11 mouse cellular contexts compared by ENCODE assay signal in the genomic region with DNA sequence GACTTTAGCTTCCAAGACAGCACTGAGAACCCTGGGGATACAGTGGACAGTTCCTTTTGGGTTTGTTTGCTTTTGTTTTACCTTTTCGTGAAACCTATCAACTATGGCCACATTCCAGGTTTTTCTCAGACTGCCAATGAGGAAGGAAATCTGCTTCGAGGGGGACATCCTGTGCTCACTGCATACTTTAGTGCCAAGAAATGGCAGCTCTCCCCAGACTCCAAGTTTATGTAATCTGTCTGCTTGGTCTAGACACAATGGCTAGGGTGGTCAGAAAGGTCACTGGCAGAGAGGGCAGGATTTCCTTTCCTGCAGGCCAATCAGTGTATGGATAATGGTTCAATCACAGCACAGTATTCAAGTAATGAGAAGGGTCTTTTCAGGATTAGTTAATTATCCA. TPM values are rescaled to one million over a fixed set of nuclear protein-coding genes. Genes with fewer than 3 reads are reported as not detected.
DNase-seq lines count a peak whose midpoint lies in the region; ATAC-seq lines count a peak whose summit lies in the region.
"Had no signal": no experiment of that assay in that cellular context is flagged by ENCODE, and none has a peak within 500 bp of the region (broad histone marks: within the 10 kb centered on the region; RNA-seq: fewer than 3 reads in every experiment).

No protein-coding gene starts in this region.

- no peaks in the 10 kb centered on the region for H3K36me3 ChIP-seq in embryonic facial prominence, embryonic 14.5 days (ENCODE audit: control insufficient read depth, insufficient read depth, low read length)
- no peaks in the 10 kb centered on the region for H3K36me3 ChIP-seq in lung, embryonic 16.5 days (ENCODE audit: control insufficient read depth, insufficient read depth, low read length)
- H3K36me3 ChIP-seq: midbrain, embryonic 13.5 days had no signal

- no peak overlapping the region for H3K4me3 ChIP-seq in embryonic facial prominence, embryonic 14.5 days (ENCODE audit: low read depth, low read length)
- H3K4me3 ChIP-seq in lung, embryonic 16.5 days (ENCODE audit: low read length), result no peak overlapping the region
- H3K4me3 ChIP-seq: midbrain, embryonic 13.5 days had no signal

- intact Hi-C loops in heart, postnatal 10 days (cut with DNase I), result loop anchor here (5.0 kb wide), 1 partner anchor 185 kb away; no protein-coding TSS in a partner anchor

- H3K9ac ChIP-seq in embryonic facial prominence, embryonic 14.5 days (ENCODE audit: low read depth, low read length), result no peak overlapping the region
- no peak overlapping the region for H3K9ac ChIP-seq in lung, embryonic 16.5 days (ENCODE audit: low read length)
- H3K9ac ChIP-seq: liver, embryonic 14.5 days; midbrain, embryonic 13.5 days had no signal

- no peak overlapping the region for H3K27ac ChIP-seq in embryonic facial prominence, embryonic 14.5 days (replicated peaks; ENCODE audit: low read depth, low read length)
- H3K27ac ChIP-seq in lung, embryonic 16.5 days (ENCODE audit: low read length), result peak overlapping the region; percentile 72
- H3K27ac ChIP-seq: liver, embryonic 14.5 days; midbrain, embryonic 13.5 days had no signal

- WGBS in embryonic facial prominence, embryonic 14.5 days, result 71% methylated on average over 2 of the region's 2 CpGs
- WGBS in lung, embryonic 16.5 days, result 39% methylated on average over 2 of the region's 2 CpGs

- DNase-seq in embryo, embryonic 11 days, result peak; percentile 11
- DNase-seq in embryo, embryonic 10.5 days (ENCODE audit: low spot score), result no peak
- peak; percentile 27 for DNase-seq in embryonic facial prominence, embryonic 14.5 days (ENCODE audit: low spot score)
- peak; percentile 43 to 49 for DNase-seq in heart, postnatal 10 days
- DNase-seq in urinary bladder, postnatal 25 days (ENCODE audit: low spot score), result no peak
- no peak for DNase-seq in cerebellum, adult 11 months
- DNase-seq in natural killer cell, adult 2 months (ENCODE audit: low spot score in 2 of 2), result no peak
- DNase-seq: cerebellum, adult 8-10 months had no signal

- no peak for ATAC-seq in embryonic facial prominence, embryonic 14.5 days (ENCODE audit: low read depth)
- peak; percentile 44; the same call in 1 of the 2 replicates for ATAC-seq in lung, embryonic 16.5 days (ENCODE audit: low read depth)
- ATAC-seq: midbrain, embryonic 13.5 days had no signal

- H3K9me3 ChIP-seq in embryonic facial prominence, embryonic 14.5 days (ENCODE audit: control insufficient read depth, low read length), result no peaks in the 10 kb centered on the region
- no peaks in the 10 kb centered on the region for H3K9me3 ChIP-seq in lung, embryonic 16.5 days (ENCODE audit: control insufficient read depth, low read length)
- H3K9me3 ChIP-seq: midbrain, embryonic 13.5 days had no signal

- no peak overlapping the region for H3K4me2 ChIP-seq in embryonic facial prominence, embryonic 14.5 days (ENCODE audit: low read depth, low read length)
- H3K4me2 ChIP-seq in lung, embryonic 16.5 days (ENCODE audit: low read depth, low read length), result no peak overlapping the region
- H3K4me2 ChIP-seq: midbrain, embryonic 13.5 days had no signal

- peaks cover 2% of the 10 kb centered on the region; the same call in 1 of the 2 replicates for H3K4me1 ChIP-seq in embryonic facial prominence, embryonic 14.5 days (ENCODE audit: control insufficient read depth, insufficient read depth, low read length)
- peaks cover 6% of the 10 kb centered on the region for H3K4me1 ChIP-seq in lung, embryonic 16.5 days (replicated peaks; ENCODE audit: control insufficient read depth, insufficient read depth, low read length)
- H3K4me1 ChIP-seq: midbrain, embryonic 13.5 days had no signal

- H3K27me3 ChIP-seq in embryonic facial prominence, embryonic 14.5 days (replicated peaks; ENCODE audit: control insufficient read depth, insufficient read depth, low read length), result no peaks in the 10 kb centered on the region
- no peaks in the 10 kb centered on the region for H3K27me3 ChIP-seq in lung, embryonic 16.5 days (ENCODE audit: control insufficient read depth, insufficient read depth, low read depth, low read length)
- H3K27me3 ChIP-seq: midbrain, embryonic 13.5 days had no signal

RNA-seq across cellular contexts. Expression of gene Cmss1, which starts 24.7 kb away (rescaled TPM):
- 33.5 and 40.6 TPM in 2 replicates for polyA plus RNA-seq in embryonic facial prominence, embryonic 14.5 days (2014; fragmentation: Nextera tagmentation; extraction: Ambion mirVana)
- 10 to 100 TPM; 38.5 to 39.4 TPM for total RNA-seq in heart, postnatal 10 days (2021)
- polyA plus RNA-seq in lung, embryonic 16.5 days (2015; fragmentation: Nextera tagmentation; extraction: Ambion mirVana), result 48.5 and 51.0 TPM in 2 replicates

Comparison
In these comparisons a context has a peak if more than half of its experiments do, and no peak if none do; other contexts are left out.
1. DNase-seq: peak in embryo, embryonic 11 days (single experiment), embryonic facial prominence, embryonic 14.5 days (single experiment) and heart, postnatal 10 days (2 of 2); none in embryo, embryonic 10.5 days (single experiment), urinary bladder, postnatal 25 days (single experiment), cerebellum, adult 11 months (single experiment) and natural killer cell, adult 2 months (0 of 2).